Mouse (Mus musculus): ENCODE data around the gene Gm6588.

DNA sequence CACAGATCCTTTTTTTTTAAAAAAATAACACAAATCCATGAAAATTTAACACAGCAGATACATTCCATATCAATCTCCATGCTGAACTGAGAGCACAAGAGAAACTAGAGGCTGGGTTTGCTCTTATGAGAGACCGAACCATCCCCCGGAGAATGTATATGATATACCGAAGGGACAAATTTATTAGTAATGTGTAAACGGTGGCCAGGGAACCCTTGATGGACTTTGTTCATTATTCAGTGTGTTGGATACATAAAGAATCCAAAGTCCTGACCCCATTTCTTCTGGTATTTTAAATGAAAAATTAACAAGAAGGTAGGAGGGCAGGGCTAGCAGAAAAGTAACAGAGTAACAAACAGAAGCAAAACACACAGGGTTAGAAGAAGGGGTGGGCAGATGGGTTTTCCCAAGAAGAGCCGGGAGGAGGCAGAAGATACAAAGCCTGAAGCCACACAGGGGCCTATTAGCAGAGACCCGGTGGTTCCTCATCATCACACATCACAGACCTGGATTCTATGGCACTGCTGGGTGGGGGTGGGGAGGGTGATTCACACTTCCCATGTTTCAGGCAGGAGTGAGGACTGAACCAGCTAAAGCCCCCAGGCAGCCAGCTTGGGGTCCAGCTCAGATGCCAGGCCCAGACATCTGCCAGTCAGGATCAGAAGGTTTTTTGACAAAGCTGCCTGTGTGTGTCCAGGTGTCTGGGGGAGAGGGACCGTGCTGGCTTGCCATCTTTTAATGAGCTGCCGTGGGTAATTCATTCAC is 50.9 kb downstream of the Gm6588 start:
- no peak for TF ChIP-seq POLR2A (IDR thresholded peaks at IDR 0.05; ENCODE audit: low read depth, low read length)
- no peak for TF ChIP-seq CTCF (IDR thresholded peaks at IDR 0.05; ENCODE audit: extremely low read depth, insufficient read depth, insufficient read length, insufficient replicate concordance)
